ENCODE assay signal across 41 mouse cellular contexts in genomic region chr1:64983247-64983646, GRCm38 (mm10). TPM values are rescaled to one million over a fixed set of nuclear protein-coding genes. Genes with fewer than 3 reads are reported as not detected.
"Had no signal": no experiment of that assay in that cellular context is flagged by ENCODE, and none has a peak within 500 bp of the region (broad histone marks: within the 10 kb centered on the region; RNA-seq: fewer than 3 reads in every experiment).

No protein-coding gene starts in this region.

- H3K27ac ChIP-seq: heart, embryonic 10.5 days; heart, embryonic 13.5 days; heart, embryonic 15.5 days; hindbrain, embryonic 10.5 days; hindbrain, embryonic 12.5 days; hindbrain, embryonic 13.5 days; hindbrain, embryonic 14.5 days; hindbrain, embryonic 15.5 days; hindbrain, postnatal 0 days; intestine, embryonic 15.5 days; kidney, embryonic 15.5 days; kidney, postnatal 0 days had no signal

- H3K27me3 ChIP-seq: heart, embryonic 12.5 days; heart, embryonic 13.5 days; heart, embryonic 15.5 days; hindbrain, embryonic 12.5 days; hindbrain, embryonic 13.5 days; hindbrain, embryonic 15.5 days; intestine, embryonic 15.5 days; kidney, embryonic 15.5 days had no signal

- H3K9ac ChIP-seq: heart, embryonic 12.5 days; heart, embryonic 13.5 days; heart, embryonic 15.5 days; hindbrain, embryonic 12.5 days; hindbrain, embryonic 13.5 days; hindbrain, embryonic 14.5 days; hindbrain, embryonic 15.5 days; intestine, embryonic 15.5 days; kidney, embryonic 15.5 days had no signal

- DNase-seq: heart, postnatal 10 days; heart, postnatal 14 days; heart, postnatal 36 days; heart, postnatal 4 days; kidney, adult 11 months; kidney, adult 18-20 months; kidney, adult 2 months; kidney, adult 8-10 months; kidney, adult 9 months; kidney, postnatal 10 days; kidney, postnatal 14 days; kidney, postnatal 25 days; kidney, postnatal 36 days; kidney, postnatal 4 days; layer of hippocampus, adult 9-11 months; layer of hippocampus, postnatal 36 days had no signal

- H3K9me3 ChIP-seq: heart, embryonic 10.5 days; heart, embryonic 12.5 days; heart, embryonic 13.5 days; heart, embryonic 15.5 days; hindbrain, embryonic 10.5 days; hindbrain, embryonic 12.5 days; hindbrain, embryonic 13.5 days; hindbrain, embryonic 15.5 days; intestine, embryonic 15.5 days; kidney, embryonic 15.5 days had no signal

- ATAC-seq: hindbrain, embryonic 16.5 days; hindbrain, postnatal 0 days; inflammation-experienced regulatory T-cells, adult 6 months; intestine, embryonic 15.5 days; intestine, embryonic 16.5 days; intestine, postnatal 0 days had no signal

- H3K4me1 ChIP-seq: heart, embryonic 10.5 days; heart, embryonic 12.5 days; heart, embryonic 15.5 days; intestine, embryonic 15.5 days had no signal

- H3K4me3 ChIP-seq: heart, embryonic 10.5 days; heart, embryonic 12.5 days; heart, embryonic 13.5 days; heart, embryonic 15.5 days; hindbrain, embryonic 10.5 days; hindbrain, embryonic 12.5 days; hindbrain, embryonic 13.5 days; hindbrain, embryonic 15.5 days; intestine, embryonic 15.5 days; kidney, embryonic 15.5 days; layer of hippocampus, adult 2 months had no signal

- H3K36me3 ChIP-seq: heart, embryonic 10.5 days; heart, embryonic 12.5 days; heart, embryonic 13.5 days; heart, embryonic 15.5 days; hindbrain, embryonic 10.5 days; hindbrain, embryonic 12.5 days; hindbrain, embryonic 13.5 days; hindbrain, embryonic 15.5 days; intestine, embryonic 15.5 days; kidney, embryonic 15.5 days had no signal

RNA-seq across cellular contexts. Expression of gene Akr1cl, which starts 49.3 kb away (rescaled TPM):
- total RNA-seq: heart, postnatal 25 days; heart, postnatal 36 days; hematopoietic stem cell, adult 5-6 weeks; hindbrain, postnatal 0 days; layer of hippocampus, adult 18-20 months; layer of hippocampus, adult 2 months; layer of hippocampus, postnatal 10 days; layer of hippocampus, postnatal 14 days; layer of hippocampus, postnatal 36 days; left cerebral cortex, adult 18-20 months had no signal
- polyA plus RNA-seq: hindbrain, embryonic 13.5 days; hindbrain, embryonic 14.5 days; hindbrain, embryonic 16.5 days; kidney, embryonic 14.5 days had no signal
